Mouse (Mus musculus): ENCODE measurements at regions not wholly inside any gene's neighbourhood (a gene's known extent, or its start where the extent isn't known, plus 50 kb on each side); places are given as distances from the start of the nearest gene placed in this dataset.

DNA sequence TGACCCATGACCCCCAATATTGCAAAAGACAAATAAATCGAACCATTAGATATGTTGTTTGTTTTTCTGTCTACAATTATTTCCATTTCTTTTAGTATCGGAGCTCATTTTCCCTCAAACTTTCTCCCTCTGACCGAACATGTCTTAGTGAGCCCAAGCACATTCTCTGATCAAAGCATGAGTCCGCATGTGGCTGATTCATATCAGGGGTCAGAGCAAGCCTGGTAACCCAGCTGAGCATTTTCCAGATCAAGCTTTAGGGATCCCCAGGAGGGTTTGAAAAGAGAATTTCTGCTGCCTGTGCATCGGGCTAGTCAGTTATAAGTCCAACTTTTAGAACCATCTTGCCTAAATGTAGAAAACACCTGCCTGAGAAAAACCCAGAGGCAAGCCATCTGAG lies 350.6 kb downstream of the Ccser2 start:
- TF ChIP-seq POLR2A (IDR thresholded peaks at IDR 0.05; ENCODE audit: borderline replicate concordance, extremely low read depth, insufficient read depth, insufficient read length, poor library complexity, severe bottlenecking) (no peak), CTCF (IDR thresholded peaks at IDR 0.05; ENCODE audit: borderline replicate concordance, extremely low read depth, insufficient read depth, insufficient read length) (no peak)

Measured in brain, embryonic 14.5 days (tissue).